ENCODE assay signal across 19 mouse cellular contexts in genomic region chr3:27621176-27621575, GRCm38 (mm10).
"Had no signal": no experiment of that assay in that cellular context is flagged by ENCODE, and none has a peak within 500 bp of the region (broad histone marks: within the 10 kb centered on the region; RNA-seq: fewer than 3 reads in every experiment).

No protein-coding gene starts in this region.

- H3K4me2 ChIP-seq: lung, embryonic 15.5 days; midbrain, embryonic 12.5 days; midbrain, embryonic 15.5 days; neural tube, embryonic 13.5 days; neural tube, embryonic 15.5 days had no signal

- H3K4me3 ChIP-seq: lung, embryonic 15.5 days; midbrain, embryonic 10.5 days; midbrain, embryonic 12.5 days; midbrain, embryonic 15.5 days; neural tube, embryonic 13.5 days; neural tube, embryonic 15.5 days had no signal

- H3K36me3 ChIP-seq: lung, embryonic 15.5 days; midbrain, embryonic 10.5 days; midbrain, embryonic 12.5 days; midbrain, embryonic 15.5 days; neural tube, embryonic 13.5 days; neural tube, embryonic 15.5 days had no signal

- H3K9me3 ChIP-seq: lung, embryonic 15.5 days; midbrain, embryonic 10.5 days; midbrain, embryonic 12.5 days; midbrain, embryonic 15.5 days; neural tube, embryonic 13.5 days; neural tube, embryonic 15.5 days had no signal

- DNase-seq: lung, adult 18-20 months; lung, postnatal 14 days; lung, postnatal 4 days; retina, postnatal 1 day; right cerebral cortex, adult 18-20 months; right cerebral cortex, postnatal 25 days; right cerebral cortex, postnatal 4 days; spleen, adult 18-20 months; thymus, adult 18-20 months; thymus, postnatal 14 days; thymus, postnatal 36 days had no signal

- H3K27me3 ChIP-seq: lung, embryonic 15.5 days; midbrain, embryonic 12.5 days; midbrain, embryonic 15.5 days; neural tube, embryonic 13.5 days; neural tube, embryonic 15.5 days had no signal

- H3K9ac ChIP-seq: liver, embryonic 14.5 days; lung, embryonic 15.5 days; midbrain, embryonic 12.5 days; midbrain, embryonic 15.5 days; neural tube, embryonic 13.5 days; neural tube, embryonic 15.5 days had no signal

- H3K27ac ChIP-seq: liver, embryonic 14.5 days; lung, embryonic 15.5 days; midbrain, embryonic 10.5 days; midbrain, embryonic 12.5 days; midbrain, embryonic 15.5 days; neural tube, embryonic 13.5 days; neural tube, embryonic 15.5 days had no signal

- ATAC-seq: lung, postnatal 0 days; midbrain, embryonic 15.5 days had no signal
